Mouse (Mus musculus) cerebellum, adult 9-10 months (tissue): ENCODE data around the gene Usp35.

Experiments used
- DNase-seq: peaks from one replicate; pipeline ENCODE4 v3.0.0; 2022

Gene Usp35

DNA sequence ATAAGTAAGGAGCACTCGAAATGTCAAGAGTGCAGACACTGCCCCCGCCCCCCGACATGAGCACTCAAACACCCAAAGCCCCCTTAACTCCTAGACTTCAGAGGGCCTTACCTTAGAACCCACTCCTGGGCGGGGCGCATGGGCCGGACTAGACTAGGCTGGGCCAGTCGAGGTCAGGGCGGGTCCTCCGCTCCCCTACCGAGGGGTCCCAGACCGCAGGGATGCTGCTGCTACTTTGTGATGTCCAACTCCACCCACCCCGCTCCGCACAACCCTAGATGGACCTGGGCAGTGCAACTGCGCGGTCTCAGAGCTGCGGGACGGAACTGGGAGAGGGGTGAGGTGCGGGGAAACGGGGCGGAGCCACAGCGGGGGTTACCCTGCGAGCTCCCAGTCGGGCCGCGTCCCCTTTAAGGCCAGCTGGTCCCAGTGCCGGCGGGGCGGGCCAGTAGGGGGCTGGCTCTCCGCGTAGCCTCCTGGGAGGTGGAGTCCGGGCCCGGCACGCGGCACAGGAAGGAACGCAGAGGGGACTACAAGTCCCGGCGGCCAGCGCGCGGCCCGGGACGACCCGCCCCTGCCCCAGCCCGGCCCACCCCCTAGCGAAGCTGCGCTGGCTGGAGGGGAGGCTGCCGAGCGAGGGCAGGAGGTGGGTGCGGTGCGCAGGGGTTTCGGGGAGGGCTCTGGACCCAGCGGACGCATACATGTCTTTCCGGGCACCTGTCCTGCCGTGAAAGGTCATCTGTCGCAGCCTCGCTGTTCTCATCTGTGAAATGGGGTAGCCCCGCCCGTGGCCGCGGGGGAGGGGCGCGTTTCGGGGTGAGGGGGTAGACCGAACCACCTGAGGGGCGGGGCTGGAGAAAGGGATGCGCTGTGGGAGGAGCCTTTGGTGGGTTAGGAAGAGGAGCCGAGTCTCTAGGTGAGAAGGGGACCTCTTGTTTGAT is at the start of gene Usp35, which contains the start of gene Kctd21:
Gene Usp35, minus strand, starts transcription at position 295 of the 941 bp plus-strand sequence.
Gene Kctd21, plus strand, starts transcription at position 602 of the 941 bp plus-strand sequence.
- DNase-seq: peak; percentile 96

DNA sequence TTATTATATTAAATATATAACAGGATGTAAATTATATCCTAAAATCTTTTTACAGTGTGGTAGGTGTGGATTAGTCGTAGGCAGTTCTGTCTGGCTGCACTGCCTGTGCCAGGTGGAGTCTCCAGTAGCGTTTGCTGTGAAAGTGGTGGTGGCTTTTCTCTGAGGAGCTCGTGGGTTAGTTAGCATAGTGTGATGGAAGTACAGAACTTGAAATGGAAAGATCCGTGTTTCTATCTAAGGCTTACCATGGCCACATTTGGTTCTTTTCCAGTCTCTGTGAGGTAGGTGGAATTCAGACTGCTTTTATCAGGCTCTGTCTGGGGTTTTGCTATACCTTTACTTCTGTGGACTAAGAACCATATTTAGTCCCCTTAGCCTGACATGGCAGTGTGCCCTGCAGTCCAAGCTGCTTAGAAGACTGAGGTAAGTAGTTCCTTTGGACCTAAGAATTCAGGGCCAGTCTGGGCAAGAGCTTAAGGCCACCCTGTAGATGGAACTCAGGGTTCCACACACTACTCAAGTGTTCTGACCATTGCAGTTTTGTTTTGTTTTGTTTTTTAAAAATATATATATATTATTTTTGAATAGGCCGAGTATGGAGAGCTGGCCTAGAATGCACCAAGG is 48.8 kb upstream of the Usp35 start:
- no peak for DNase-seq

GRCm38 (mm10) chr7:97379304-97379703 is 47.5 kb upstream of the Usp35 start:
- no peak for DNase-seq

GRCm38 (mm10) chr7:97375906-97376305 is 44.1 kb upstream of the Usp35 start:
- DNase-seq: no peak

DNA sequence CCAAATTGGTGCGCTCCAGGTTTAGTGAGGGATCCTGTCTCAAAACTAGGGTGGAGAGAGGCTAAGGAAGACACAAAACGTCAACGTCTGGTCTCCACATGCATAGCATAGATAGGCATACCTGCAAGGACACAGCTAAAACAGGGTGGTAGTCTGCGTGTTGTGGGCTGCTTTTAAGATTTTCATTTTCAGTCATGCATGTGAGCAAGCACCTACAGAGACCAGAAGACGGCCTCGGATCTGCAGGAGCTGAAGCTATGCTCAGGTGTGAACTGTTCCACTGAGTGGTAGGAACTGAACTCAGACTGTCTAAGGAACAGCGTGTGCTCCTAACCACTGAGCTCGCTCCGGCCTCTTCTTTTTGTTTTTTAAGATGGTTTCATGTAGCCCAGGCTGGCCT is 43.3 kb upstream of the Usp35 start:
- no peak for DNase-seq

DNA sequence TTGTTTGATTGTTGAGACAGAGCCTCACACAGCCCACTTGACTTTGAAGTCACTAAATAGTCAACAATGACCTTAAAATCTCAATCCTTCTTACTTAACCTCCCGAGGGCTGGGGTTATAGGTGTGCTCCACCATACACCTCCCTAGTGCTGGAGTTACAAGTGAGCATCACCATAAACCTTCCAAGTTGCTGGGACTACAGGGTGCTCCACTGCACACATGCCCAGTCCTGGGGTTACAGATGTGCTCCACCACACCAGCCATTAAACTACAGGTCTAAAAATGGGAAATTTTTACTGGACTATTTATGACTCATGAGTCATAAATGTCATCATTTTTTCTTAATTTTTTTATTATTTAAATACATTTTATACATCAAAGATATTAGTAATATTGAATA is 34.1 kb upstream of the Usp35 start:
- DNase-seq: no peak

DNA sequence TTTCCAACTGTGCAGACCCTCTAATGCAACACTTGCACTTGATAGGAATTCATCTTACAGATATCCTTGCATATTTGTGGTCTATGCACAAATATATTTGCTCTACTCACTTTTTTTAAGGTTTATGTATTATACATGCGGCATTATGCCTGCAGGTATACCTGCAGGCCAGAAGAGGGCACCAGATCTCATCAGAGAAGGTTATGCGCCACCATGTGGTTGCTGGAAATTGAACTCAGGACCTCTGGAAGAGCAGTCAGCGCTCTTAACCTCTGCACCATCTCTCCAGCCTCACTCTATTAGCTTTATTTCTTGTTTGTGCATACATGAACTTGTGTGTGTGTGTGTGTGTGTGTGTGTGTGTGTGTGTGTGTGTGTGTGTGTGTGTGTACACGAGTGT is 29.6 kb upstream of the Usp35 start:
- DNase-seq: no peak

DNA sequence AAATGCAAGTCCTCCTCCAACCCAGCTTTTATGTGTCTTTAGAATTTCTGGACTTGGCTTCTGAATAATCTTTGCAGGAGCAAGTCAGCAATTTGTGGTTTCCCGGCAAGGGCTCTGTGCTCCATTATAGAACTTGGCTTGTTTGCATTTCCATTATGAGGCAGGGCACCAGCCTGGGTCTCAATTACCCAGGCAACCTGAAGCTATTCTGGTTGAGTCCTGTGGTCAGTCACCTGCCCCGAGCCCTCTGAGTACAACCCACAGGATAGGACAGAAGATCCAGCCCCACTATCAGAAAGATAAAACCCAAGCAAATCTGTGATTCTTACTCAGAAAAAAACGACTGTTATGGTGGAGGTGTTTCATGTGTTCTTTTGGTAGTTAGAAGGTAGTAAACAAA is 29.1 kb upstream of the Usp35 start:
- DNase-seq: no peak

GRCm38 (mm10) chr7:97360166-97360565 is 28.3 kb upstream of the Usp35 start:
- no peak for DNase-seq

GRCm38 (mm10) chr7:97358347-97358746 is 26.5 kb upstream of the Usp35 start:
- no peak for DNase-seq

- no peak for DNase-seq
These were observed 26.0 kb upstream of the Usp35 start for GRCm38 (mm10) chr7:97357840-97358239.

DNA sequence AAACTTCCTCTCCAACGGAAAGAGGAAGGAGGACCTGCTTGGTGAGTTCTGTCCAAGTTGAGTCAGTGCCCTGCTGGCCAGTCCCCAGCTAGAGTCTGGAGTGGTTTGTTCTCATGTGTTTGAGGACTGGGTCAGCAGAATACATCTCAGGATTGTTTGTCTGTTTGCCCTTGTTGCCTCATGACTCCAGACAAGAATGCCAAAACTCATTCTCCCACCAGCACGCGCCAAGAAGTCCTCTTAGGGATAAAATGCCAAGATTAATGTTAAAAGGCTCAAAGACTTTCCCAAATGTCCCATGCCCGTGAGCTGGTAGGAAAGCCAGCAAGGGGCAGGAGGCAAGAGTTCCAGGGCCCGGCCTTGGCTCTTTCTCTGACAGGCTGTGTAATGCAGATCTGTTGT is 25.1 kb upstream of the Usp35 start:
- no peak for DNase-seq

GRCm38 (mm10) chr7:97356253-97356652 is 24.4 kb upstream of the Usp35 start:
- no peak for DNase-seq

GRCm38 (mm10) chr7:97355068-97355841 is 23.4 kb upstream of the Usp35 start:
- DNase-seq: no peak

DNA sequence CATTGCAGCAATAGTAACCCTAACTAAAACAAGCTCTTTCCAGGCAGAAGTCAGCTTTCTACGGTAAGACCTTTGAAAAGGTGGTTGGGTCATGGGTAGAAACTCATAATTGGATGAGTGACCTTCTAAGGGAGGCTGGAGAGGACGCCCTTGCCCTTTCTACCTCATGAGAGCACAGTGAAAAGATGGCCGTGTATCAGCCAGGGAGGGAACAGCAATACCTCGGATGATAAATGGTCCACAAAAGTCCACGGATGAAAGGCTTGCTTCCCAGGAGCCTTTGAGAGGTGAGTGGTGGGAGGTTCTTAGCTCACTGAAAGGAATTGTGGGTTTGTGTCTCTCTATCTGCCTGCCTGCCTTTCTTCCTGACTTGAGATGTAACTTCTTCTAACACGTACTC is 21.5 kb upstream of the Usp35 start:
- DNase-seq: no peak

DNA sequence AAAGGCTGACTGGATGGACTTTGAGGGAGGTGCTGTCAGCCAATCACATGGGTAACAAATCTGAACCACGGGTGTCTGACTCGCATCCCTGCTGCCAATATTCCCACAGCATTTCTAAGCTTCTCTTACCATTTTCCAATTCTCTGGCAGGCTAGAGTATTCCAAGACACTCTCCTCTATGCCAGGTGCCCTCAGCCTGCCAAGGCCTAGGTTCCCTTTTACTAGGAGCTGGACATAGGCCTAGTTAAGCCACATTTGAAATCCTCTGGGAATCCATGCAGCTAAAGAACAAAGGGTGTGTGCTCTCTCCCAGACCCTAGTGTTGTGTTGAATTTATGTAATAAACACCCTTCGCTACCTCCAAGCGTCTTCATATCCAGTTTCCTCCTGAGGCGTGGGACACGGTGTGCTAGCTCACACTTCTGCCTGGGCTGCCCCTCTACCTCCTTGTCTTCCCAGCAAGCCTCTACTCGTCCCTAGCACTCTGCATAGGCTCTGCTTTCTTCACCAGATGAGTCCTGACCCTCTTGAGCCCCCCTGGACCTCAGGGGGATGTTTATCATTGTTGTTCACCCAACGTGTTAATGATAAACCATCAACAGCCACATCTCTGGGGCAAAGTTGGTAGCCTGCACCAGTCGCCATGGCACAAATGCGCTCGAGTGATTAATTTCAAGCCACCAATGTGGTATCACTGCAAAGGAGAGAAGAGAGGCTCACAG is 20.1 kb upstream of the Usp35 start:
- DNase-seq: no peak

GRCm38 (mm10) chr7:97350891-97351290 is 19.1 kb upstream of the Usp35 start:
- DNase-seq: no peak

DNA sequence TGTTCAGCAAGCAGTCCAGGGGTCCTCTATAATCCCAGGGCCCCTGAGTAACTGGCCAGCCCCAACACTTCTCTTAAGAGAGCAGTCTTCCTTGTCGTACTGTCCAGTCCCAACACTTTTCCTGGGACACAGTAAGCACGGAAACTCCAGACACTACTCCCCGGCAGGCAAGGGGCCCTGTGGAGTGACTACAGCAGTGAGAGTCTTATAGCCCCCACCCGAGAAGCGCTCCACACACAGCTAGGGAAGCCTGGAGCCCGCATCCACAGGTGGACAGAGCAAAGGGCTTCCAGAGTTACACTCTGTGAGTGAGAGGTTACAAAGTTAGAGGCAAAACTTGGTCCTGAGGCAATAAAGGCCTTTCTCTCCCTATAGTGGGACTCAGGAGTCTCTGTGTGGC is 17.6 kb upstream of the Usp35 start:
- DNase-seq: no peak

DNA sequence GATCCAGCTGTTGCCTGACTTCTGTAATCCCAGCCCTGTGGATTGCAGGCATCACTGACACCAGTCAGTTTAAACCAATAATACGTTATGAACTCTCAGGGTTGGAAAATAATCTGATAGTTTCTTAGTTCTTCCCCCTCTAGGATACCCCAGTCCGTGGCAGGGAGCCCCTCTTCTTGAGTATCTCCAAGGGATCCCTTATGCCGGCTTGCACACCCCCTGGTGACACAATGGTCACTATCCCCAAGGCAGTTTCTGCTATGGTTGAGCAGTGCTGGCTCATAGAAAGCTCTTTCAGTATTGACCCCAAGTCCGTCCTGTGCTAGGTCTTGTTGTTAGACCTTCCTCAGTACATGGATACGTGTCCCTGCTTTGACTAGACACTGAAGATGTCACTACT is 17.0 kb upstream of the Usp35 start:
- DNase-seq: no peak

- no peak for DNase-seq
These were observed 16.5 kb upstream of the Usp35 start for GRCm38 (mm10) chr7:97348318-97348717.

- DNase-seq: no peak
These were observed 15.6 kb upstream of the Usp35 start for GRCm38 (mm10) chr7:97347464-97347863.

DNA sequence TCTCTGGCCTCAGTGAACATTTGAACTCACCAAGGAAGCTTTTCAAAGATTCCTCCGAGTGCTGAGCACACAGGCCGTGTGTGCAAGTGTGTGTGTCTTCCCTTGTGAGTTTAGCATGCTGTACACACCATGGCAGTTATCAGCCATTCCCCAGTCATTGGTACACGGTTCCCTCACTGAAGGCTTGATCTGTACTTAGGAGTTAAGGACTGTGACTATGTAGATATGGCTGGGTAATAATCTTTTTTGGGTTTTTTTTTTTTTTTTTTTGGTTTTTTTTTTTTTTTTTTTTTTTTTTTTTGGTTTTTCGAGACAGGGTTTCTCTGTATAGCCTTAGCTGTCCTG is 15.0 kb upstream of the Usp35 start:
- no peak for DNase-seq
